Mouse (Mus musculus): ENCODE measurements around the gene Gngt2. TPM values are rescaled to one million over a fixed set of nuclear protein-coding genes. Genes with fewer than 3 reads are reported as not detected.

Gene Gngt2
- polyA plus RNA-seq, 1 experiment from 2014 or later: 34.1 TPM

- 5% methylated on average over 22 of the region's 22 CpGs for WGBS
- Histone ChIP-seq H3K4me2 (ENCODE audit: low read length) (peak overlapping the region; percentile 11), H3K9ac (ENCODE audit: low read length) (peak overlapping the region; percentile 1; the same call in 1 of the 2 replicates), H3K27ac (replicated peaks in 1 of 2; ENCODE audit: control insufficient read depth in 1 of 2, insufficient read depth in 1 of 2, low read depth in 2 of 2, low read length in 2 of 2) (0 out of 4 replicates have a peak overlapping the region, but pooled peaks of 1 of the 2 experiments have one; percentile 33), H3K27me3 (ENCODE audit: control insufficient read depth, insufficient read depth, low read length) (peaks cover 48% of the 10 kb centered on the region), H3K36me3 (ENCODE audit: control insufficient read depth, insufficient read depth, low read length) (peaks cover 6% of the 10 kb centered on the region; the same call in 1 of the 2 replicates), H3K4me1 (ENCODE audit: control insufficient read depth in 2 of 2, insufficient read depth in 2 of 2, low read length in 2 of 2) (peaks cover 40 to 66% of the 10 kb centered on the region in 2 experiments), H3K9me3 (ENCODE audit: control insufficient read depth, low read length) (no peaks in the 10 kb centered on the region), H3K4me3 (ENCODE audit: control insufficient read depth in 1 of 2, insufficient read depth in 1 of 2, low read depth in 1 of 2, low read length in 2 of 2) (no peak overlapping the region)
- 0 out of 2 replicates have a peak, but pooled peaks have one; percentile 49 for ATAC-seq (ENCODE audit: insufficient number of reproducible peaks, insufficient read depth, low FRiP score, low read depth)
Observed at GRCm38 (mm10) chr11:95834143-95834667, 2.8 kb upstream of the Gngt2 start.

GRCm38 (mm10) chr11:95834742-95835710, 2.0 kb upstream of the Gngt2 start:
- Histone ChIP-seq H3K36me3 (ENCODE audit: control insufficient read depth, insufficient read depth, low read length) (peaks cover 6% of the 10 kb centered on the region; the same call in 1 of the 2 replicates), H3K4me1 (ENCODE audit: control insufficient read depth in 2 of 2, insufficient read depth in 2 of 2, low read length in 2 of 2) (peaks cover 40 to 64% of the 10 kb centered on the region in 2 experiments), H3K4me2 (ENCODE audit: low read length) (peak overlapping the region; percentile 31; the same call in 1 of the 2 replicates), H3K4me3 (ENCODE audit: control insufficient read depth in 1 of 2, insufficient read depth in 1 of 2, low read depth in 1 of 2, low read length in 2 of 2) (no peak overlapping the region), H3K9me3 (ENCODE audit: control insufficient read depth, low read length) (no peaks in the 10 kb centered on the region), H3K27ac (replicated peaks in 1 of 2; ENCODE audit: control insufficient read depth in 1 of 2, insufficient read depth in 1 of 2, low read depth in 2 of 2, low read length in 2 of 2) (peak overlapping the region in 1 of 2 experiments; percentile 55; a peak in 2 of 4 replicates), H3K9ac (ENCODE audit: low read length) (no peak overlapping the region), H3K27me3 (ENCODE audit: control insufficient read depth, insufficient read depth, low read length) (peaks cover 40% of the 10 kb centered on the region)
- WGBS: 7% methylated on average over 15 of the region's 15 CpGs
- ATAC-seq (ENCODE audit: insufficient number of reproducible peaks, insufficient read depth, low FRiP score, low read depth): peak; percentile 57

GRCm38 (mm10) chr11:95835832-95836231, 1.2 kb upstream of the Gngt2 start:
- no peak for ATAC-seq (ENCODE audit: insufficient number of reproducible peaks, insufficient read depth, low FRiP score, low read depth)
- H3K4me1 ChIP-seq (ENCODE audit: control insufficient read depth in 2 of 2, insufficient read depth in 2 of 2, low read length in 2 of 2): peaks cover 40 to 56% of the 10 kb centered on the region in 2 experiments
- H3K9me3 ChIP-seq (ENCODE audit: control insufficient read depth, low read length): no peaks in the 10 kb centered on the region
- no peak overlapping the region for H3K4me3 ChIP-seq (ENCODE audit: control insufficient read depth in 1 of 2, insufficient read depth in 1 of 2, low read depth in 1 of 2, low read length in 2 of 2)
- peak overlapping the region in 1 of 2 experiments; percentile 55; a peak in 2 of 4 replicates for H3K27ac ChIP-seq (replicated peaks in 1 of 2; ENCODE audit: control insufficient read depth in 1 of 2, insufficient read depth in 1 of 2, low read depth in 2 of 2, low read length in 2 of 2)
- H3K36me3 ChIP-seq (ENCODE audit: control insufficient read depth, insufficient read depth, low read length): peaks cover 6% of the 10 kb centered on the region; the same call in 1 of the 2 replicates
- H3K9ac ChIP-seq (ENCODE audit: low read length): no peak overlapping the region
- 22% methylated on average over 6 of the region's 6 CpGs for whole genome bisulfite sequencing
- peaks cover 32% of the 10 kb centered on the region for H3K27me3 ChIP-seq (ENCODE audit: control insufficient read depth, insufficient read depth, low read length)
- peak overlapping the region; percentile 31 for H3K4me2 ChIP-seq (ENCODE audit: low read length)

- H3K27ac ChIP-seq (replicated peaks in 1 of 2; ENCODE audit: control insufficient read depth in 1 of 2, insufficient read depth in 1 of 2, low read depth in 2 of 2, low read length in 2 of 2): peak overlapping the region in 1 of 2 experiments; percentile 63; a peak in 1 of 4 replicates
- no peaks in the 10 kb centered on the region for H3K9me3 ChIP-seq (ENCODE audit: control insufficient read depth, low read length)
- no peak overlapping the region for H3K9ac ChIP-seq (ENCODE audit: low read length)
- WGBS: 51% methylated on average over 6 of the region's 6 CpGs
- peaks cover 26% of the 10 kb centered on the region for H3K27me3 ChIP-seq (ENCODE audit: control insufficient read depth, insufficient read depth, low read length)
- ATAC-seq (ENCODE audit: insufficient number of reproducible peaks, insufficient read depth, low FRiP score, low read depth): no peak
- peak overlapping the region; percentile 31; the same call in 1 of the 2 replicates for H3K4me2 ChIP-seq (ENCODE audit: low read length)
- H3K4me3 ChIP-seq (ENCODE audit: control insufficient read depth in 1 of 2, insufficient read depth in 1 of 2, low read depth in 1 of 2, low read length in 2 of 2): no peak overlapping the region
- H3K36me3 ChIP-seq (ENCODE audit: control insufficient read depth, insufficient read depth, low read length): peaks cover 6% of the 10 kb centered on the region; the same call in 1 of the 2 replicates
- peaks cover 37 to 50% of the 10 kb centered on the region in 2 experiments for H3K4me1 ChIP-seq (ENCODE audit: control insufficient read depth in 2 of 2, insufficient read depth in 2 of 2, low read length in 2 of 2)
Observed at GRCm38 (mm10) chr11:95836433-95836832, 583 bp upstream of the Gngt2 start.

DNA sequence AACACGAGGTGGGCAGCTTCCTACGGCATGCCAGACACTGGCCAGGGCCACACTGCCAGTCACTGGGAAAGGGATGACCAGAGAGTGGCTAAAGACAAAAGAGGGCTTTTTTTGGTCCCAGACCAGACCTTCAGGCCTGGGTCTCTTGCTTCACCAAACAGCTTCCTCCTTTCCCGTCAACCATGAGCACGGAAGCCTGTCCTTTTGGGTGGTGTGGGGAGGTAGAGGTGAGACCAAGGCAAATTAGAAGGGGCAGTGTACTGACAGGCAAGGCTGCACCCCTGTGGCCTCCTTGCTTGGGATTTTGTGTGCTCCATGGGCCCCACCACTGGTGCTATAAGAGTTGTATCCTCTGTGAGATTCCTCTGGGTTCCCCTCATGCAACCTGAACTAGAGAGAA, 1.6 kb downstream of the Gngt2 start:
- Histone ChIP-seq H3K4me1 (ENCODE audit: control insufficient read depth in 2 of 2, insufficient read depth in 2 of 2, low read length in 2 of 2) (peaks cover 41 to 53% of the 10 kb centered on the region in 2 experiments), H3K27ac (replicated peaks in 1 of 2; ENCODE audit: control insufficient read depth in 1 of 2, insufficient read depth in 1 of 2, low read depth in 2 of 2, low read length in 2 of 2) (no peak overlapping the region), H3K4me3 (ENCODE audit: control insufficient read depth in 1 of 2, insufficient read depth in 1 of 2, low read depth in 1 of 2, low read length in 2 of 2) (no peak overlapping the region), H3K27me3 (ENCODE audit: control insufficient read depth, insufficient read depth, low read length) (peaks cover 6% of the 10 kb centered on the region; the same call in 1 of the 2 replicates), H3K9me3 (ENCODE audit: control insufficient read depth, low read length) (no peaks in the 10 kb centered on the region), H3K36me3 (ENCODE audit: control insufficient read depth, insufficient read depth, low read length) (no peaks in the 10 kb centered on the region), H3K4me2 (ENCODE audit: low read length) (peak overlapping the region; percentile 52), H3K9ac (ENCODE audit: low read length) (peak overlapping the region; percentile 8; the same call in 1 of the 2 replicates)
- no peak for ATAC-seq (ENCODE audit: insufficient number of reproducible peaks, insufficient read depth, low FRiP score, low read depth)
- 82% methylated on average over 4 of the region's 4 CpGs for WGBS

GRCm38 (mm10) chr11:95838999-95839868, 2.2 kb downstream of the Gngt2 start:
- peaks cover 2% of the 10 kb centered on the region; the same call in 1 of the 2 replicates for H3K27me3 ChIP-seq (ENCODE audit: control insufficient read depth, insufficient read depth, low read length)
- 74% methylated on average over 8 of the region's 8 CpGs for WGBS

More at GRCm38 (mm10) chr11:95838999-95839868, 2.2 kb downstream of the Gngt2 start:
- no peak overlapping the region for H3K27ac ChIP-seq (replicated peaks in 1 of 2; ENCODE audit: control insufficient read depth in 1 of 2, insufficient read depth in 1 of 2, low read depth in 2 of 2, low read length in 2 of 2)
- no peak overlapping the region for H3K9ac ChIP-seq (ENCODE audit: low read length)
- H3K4me2 ChIP-seq (ENCODE audit: low read length): peak overlapping the region; percentile 52
- H3K4me3 ChIP-seq (ENCODE audit: control insufficient read depth in 1 of 2, insufficient read depth in 1 of 2, low read depth in 1 of 2, low read length in 2 of 2): peak overlapping the region in 1 of 2 experiments; percentile 7; a peak in 1 of 4 replicates
- peaks cover 36 to 48% of the 10 kb centered on the region in 2 experiments for H3K4me1 ChIP-seq (ENCODE audit: control insufficient read depth in 2 of 2, insufficient read depth in 2 of 2, low read length in 2 of 2)
- H3K36me3 ChIP-seq (ENCODE audit: control insufficient read depth, insufficient read depth, low read length): no peaks in the 10 kb centered on the region
- no peaks in the 10 kb centered on the region for H3K9me3 ChIP-seq (ENCODE audit: control insufficient read depth, low read length)
- ATAC-seq (ENCODE audit: insufficient number of reproducible peaks, insufficient read depth, low FRiP score, low read depth): no peak

All from heart, embryonic 14.5 days (tissue).